Mouse (Mus musculus) heart, embryonic 16.5 days (tissue): ENCODE measurements at regions not wholly inside any gene's neighbourhood (a gene's known extent, or its start where the extent isn't known, plus 50 kb on each side); places are given as distances from the start of the nearest gene placed in this dataset.

Experiments
- ATAC-seq: fragments of 200-750 bp; cut with Nextera tagmentation; replicated peaks from 2 replicates; pipeline ENCODE4 v1.8.0; 2017; ENCODE audit warnings: moderate number of reproducible peaks; ENCODE audit not compliant: insufficient read depth, low FRiP score; ENCODE audit errors: extremely low read depth
- H3K27ac ChIP-seq: fragments of 300-500 bp; sonication (generic); 2 replicates; pipeline ENCODE4 v1.5.1; 2014; ENCODE audit warnings: mild to moderate bottlenecking, low read length, control low read depth, moderate library complexity
- H3K27me3 ChIP-seq: fragments of 300-500 bp; sonication (generic); 2 replicates; pipeline ENCODE4 v1.6.1; 2014; ENCODE audit warnings: low read length, mixed read lengths; ENCODE audit not compliant: control insufficient read depth, insufficient read depth
- H3K36me3 ChIP-seq: fragments of 300-500 bp; sonication (generic); 2 replicates; pipeline ENCODE4 v1.6.1; 2014; ENCODE audit not compliant: control insufficient read depth, insufficient read depth
- H3K4me1 ChIP-seq: fragments of 300-500 bp; sonication (generic); 2 replicates; pipeline ENCODE4 v1.6.1; 2014; ENCODE audit warnings: low read length, mixed read lengths; ENCODE audit not compliant: control insufficient read depth, insufficient read depth
- H3K4me2 ChIP-seq: fragments of 300-500 bp; sonication (generic); 2 replicates; pipeline ENCODE4 v1.6.1; 2014; ENCODE audit warnings: low read depth, mild to moderate bottlenecking, control low read depth, low read length
- H3K4me3 ChIP-seq: fragments of 300-500 bp; sonication (generic); 2 replicates; pipeline ENCODE4 v1.5.1; 2014; ENCODE audit warnings: mild to moderate bottlenecking, control low read depth, low read length
- H3K9ac ChIP-seq: fragments of 300-500 bp; sonication (generic); 2 replicates; pipeline ENCODE4 v1.6.1; 2014; ENCODE audit warnings: low read length, control low read depth
- H3K9me3 ChIP-seq: fragments of 300-500 bp; sonication (generic); replicated peaks from 2 replicates; pipeline ENCODE4 v1.6.1; 2016; ENCODE audit warnings: low read length; ENCODE audit not compliant: control insufficient read depth
- WGBS: fragments of 180-500 bp; shearing (Covaris S2); extraction: QIAGEN DNeasy Blood & Tissue Kit; methylation state at CpG from one replicate; pipeline ENCODE4 v1.1.7; 2014; 5-methylcytosine and 5-hydroxymethylcytosine counted together

GRCm38 (mm10) chr2:75029089-75029693, 203.6 kb downstream of the Mtx2 start:
- no peak; the same call in 1 of the 2 replicates for ATAC-seq
- no peak overlapping the region for H3K27ac ChIP-seq
- H3K4me2 ChIP-seq, result no peak overlapping the region
- H3K9me3 ChIP-seq, result no peaks in the 10 kb centered on the region
- H3K9ac ChIP-seq, result no peak overlapping the region
- H3K4me3 ChIP-seq, result no peak overlapping the region
- H3K27me3 ChIP-seq, result no peaks in the 10 kb centered on the region
- H3K4me1 ChIP-seq, result peaks cover 8% of the 10 kb centered on the region
- 49% methylated on average over 8 of the region's 8 CpGs for WGBS
- no peaks in the 10 kb centered on the region for H3K36me3 ChIP-seq

DNA sequence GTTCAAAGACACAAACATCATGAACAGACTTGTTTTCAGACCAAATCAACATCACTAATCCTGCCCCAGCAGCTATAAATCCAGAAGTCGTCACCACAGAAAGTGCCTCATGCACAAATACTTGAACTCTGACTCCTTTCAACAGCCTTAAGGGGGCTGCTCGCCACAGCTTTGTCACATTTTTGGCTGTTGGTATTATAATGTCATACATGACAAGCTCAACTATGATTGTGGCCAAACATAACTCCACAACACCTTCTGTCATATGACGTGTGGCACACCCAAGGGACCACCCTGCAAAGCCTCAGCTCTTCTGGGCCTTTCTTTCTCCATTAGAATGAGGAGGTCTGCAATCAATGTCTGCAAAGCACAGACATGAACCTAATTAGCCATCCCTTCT, 209.1 kb downstream of the Mtx2 start:
- no peaks in the 10 kb centered on the region for H3K9me3 ChIP-seq
- no peak for ATAC-seq
- 30% methylated on average over 3 of the region's 3 CpGs for WGBS

DNA sequence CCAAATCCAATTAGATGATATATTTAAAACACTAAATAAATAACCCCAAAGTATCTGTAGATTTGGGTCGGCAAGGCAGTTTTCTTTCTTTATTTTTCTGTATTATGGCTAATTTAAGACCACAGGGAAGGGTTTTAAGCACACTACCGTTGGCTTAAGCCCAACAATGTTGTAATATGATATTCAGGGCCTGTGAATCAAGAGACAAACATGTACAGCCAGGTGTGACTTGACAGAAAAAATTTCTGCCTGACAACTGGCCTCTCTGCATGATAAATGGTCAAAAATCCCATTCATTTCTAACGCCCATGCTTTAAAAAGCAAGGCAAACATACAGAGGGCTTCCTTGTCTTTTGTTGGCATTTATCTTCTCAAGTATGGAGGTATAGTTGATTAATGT, 213.5 kb downstream of the Mtx2 start:
- Histone ChIP-seq H3K27ac (peak overlapping the region; percentile 46; the same call in 1 of the 2 replicates), H3K4me2 (no peak overlapping the region), H3K9me3 (no peaks in the 10 kb centered on the region), H3K4me3 (no peak overlapping the region), H3K27me3 (no peaks in the 10 kb centered on the region), H3K4me1 (peaks cover 20% of the 10 kb centered on the region), H3K9ac (no peak overlapping the region), H3K36me3 (no peaks in the 10 kb centered on the region)
- ATAC-seq, result peak; percentile 80
- 25% methylated on average over 3 of the region's 3 CpGs for WGBS

More for the DNA sequence above, 209.1 kb downstream of the Mtx2 start:
- no peaks in the 10 kb centered on the region for H3K27me3 ChIP-seq
- no peak overlapping the region for H3K27ac ChIP-seq
- H3K4me3 ChIP-seq, result no peak overlapping the region
- peaks cover 20% of the 10 kb centered on the region for H3K4me1 ChIP-seq
- H3K4me2 ChIP-seq, result no peak overlapping the region
- H3K36me3 ChIP-seq, result no peaks in the 10 kb centered on the region
- H3K9ac ChIP-seq, result no peak overlapping the region

DNA sequence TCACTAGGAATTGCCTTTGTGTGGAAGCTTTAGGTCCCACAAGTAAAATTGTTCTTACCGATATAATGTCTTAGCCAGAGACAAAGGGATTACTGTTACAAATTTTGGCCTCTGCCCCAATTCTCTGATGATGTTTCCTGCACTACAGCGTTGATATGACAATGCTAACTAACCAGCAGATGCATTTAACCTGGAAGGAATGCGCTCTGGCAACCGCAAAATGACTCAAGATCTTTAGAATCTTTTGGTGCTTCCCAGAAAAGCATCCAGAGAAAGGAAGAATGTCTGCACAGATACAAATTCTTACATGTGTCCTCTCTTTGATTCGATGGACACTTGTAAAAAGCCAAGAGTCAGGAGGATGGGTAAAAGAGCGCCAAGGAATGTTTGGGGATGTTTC, 221.3 kb downstream of the Mtx2 start:
- Histone ChIP-seq H3K9ac (no peak overlapping the region), H3K27me3 (no peaks in the 10 kb centered on the region), H3K4me1 (peaks cover 6% of the 10 kb centered on the region), H3K4me2 (no peak overlapping the region), H3K4me3 (no peak overlapping the region), H3K9me3 (no peaks in the 10 kb centered on the region), H3K36me3 (no peaks in the 10 kb centered on the region), H3K27ac (no peak overlapping the region)
- 68% methylated on average over 6 of the region's 6 CpGs for WGBS
- no peak for ATAC-seq

- ATAC-seq, result no peak
- Histone ChIP-seq H3K36me3 (no peaks in the 10 kb centered on the region), H3K4me2 (no peak overlapping the region), H3K4me3 (no peak overlapping the region), H3K27ac (no peak overlapping the region), H3K27me3 (no peaks in the 10 kb centered on the region), H3K9ac (no peak overlapping the region), H3K9me3 (no peaks in the 10 kb centered on the region), H3K4me1 (peaks cover 6% of the 10 kb centered on the region)
- WGBS, result 54% methylated on average over 6 of the region's 6 CpGs
Measured at GRCm38 (mm10) chr2:75048071-75048470, 222.5 kb downstream of the Mtx2 start.

DNA sequence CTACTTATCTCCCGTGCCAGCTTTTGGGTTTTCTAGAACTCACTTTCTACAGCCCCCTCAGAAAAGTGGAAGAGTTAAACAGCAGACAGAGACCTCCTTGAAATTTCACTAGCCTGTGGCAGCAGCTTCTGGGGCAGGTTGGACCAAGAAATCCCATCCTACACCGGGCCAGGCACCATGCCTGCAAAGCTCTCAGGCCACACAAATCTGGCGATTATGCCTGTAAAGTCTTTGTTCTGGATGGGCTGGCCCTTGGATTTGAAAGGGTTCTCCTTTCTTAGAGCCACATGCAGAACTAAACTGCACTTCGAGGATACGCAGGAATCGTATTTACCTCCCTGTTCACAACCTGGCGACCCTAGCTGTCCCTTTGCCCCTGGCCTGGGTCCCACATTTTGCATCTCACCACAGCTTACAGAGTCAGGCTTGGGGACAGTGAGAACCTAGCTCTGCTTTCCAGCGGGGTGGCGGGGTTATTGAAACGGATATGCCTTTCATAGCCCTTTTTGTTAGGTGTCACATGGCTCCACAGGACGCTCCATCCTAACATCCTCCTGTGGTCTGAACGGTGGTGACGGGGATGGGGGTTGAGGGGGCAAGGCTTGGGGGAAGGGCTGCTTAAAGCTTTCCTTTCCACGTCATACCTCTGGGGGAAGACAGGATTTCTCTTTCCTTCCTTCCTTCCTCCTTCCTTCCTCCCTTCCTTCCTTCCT, 229.0 kb downstream of the Mtx2 start:
- no peak overlapping the region for H3K27ac ChIP-seq
- peak overlapping the region; percentile 75 for H3K4me2 ChIP-seq
- peak overlapping the region; percentile 48 for H3K4me3 ChIP-seq
- H3K4me1 ChIP-seq, result peaks cover 3% of the 10 kb centered on the region; the same call in 1 of the 2 replicates
- ATAC-seq, result peak; percentile 70
- H3K27me3 ChIP-seq, result peaks cover 3% of the 10 kb centered on the region; the same call in 1 of the 2 replicates
- H3K9ac ChIP-seq, result peak overlapping the region; percentile 23; the same call in 1 of the 2 replicates
- no peaks in the 10 kb centered on the region for H3K36me3 ChIP-seq
- WGBS, result 26% methylated on average over 14 of the region's 14 CpGs
- no peaks in the 10 kb centered on the region for H3K9me3 ChIP-seq

DNA sequence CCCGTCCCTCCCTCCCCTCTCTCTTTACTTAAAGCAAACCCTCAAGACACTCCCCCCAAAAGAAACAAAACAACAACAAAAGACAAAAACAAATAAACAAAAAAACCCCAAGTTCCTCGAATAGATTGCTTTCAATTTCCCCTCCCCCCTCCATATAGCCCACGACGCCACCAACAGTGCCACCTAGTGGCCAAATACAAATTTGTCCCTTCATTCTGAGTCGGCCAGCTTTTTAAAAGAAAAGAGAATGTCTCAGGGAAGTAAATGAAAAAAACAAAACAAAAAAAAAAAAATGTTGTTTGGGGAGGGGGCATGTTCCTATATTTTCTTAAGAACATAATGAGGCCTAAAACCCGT, 229.6 kb downstream of the Mtx2 start:
- Histone ChIP-seq H3K4me1 (peaks cover 3% of the 10 kb centered on the region; the same call in 1 of the 2 replicates), H3K4me3 (peak overlapping the region; percentile 48), H3K9ac (no peak overlapping the region; the same call in 1 of the 2 replicates), H3K36me3 (no peaks in the 10 kb centered on the region), H3K27ac (no peak overlapping the region), H3K4me2 (peak overlapping the region; percentile 75), H3K27me3 (peaks cover 6% of the 10 kb centered on the region), H3K9me3 (no peaks in the 10 kb centered on the region)
- 1% methylated on average over 6 of the region's 6 CpGs for WGBS
- ATAC-seq, result no peak

GRCm38 (mm10) chr2:75061009-75061408, 235.4 kb downstream of the Mtx2 start:
- no peak overlapping the region for H3K4me3 ChIP-seq
- ATAC-seq, result no peak
- no peaks in the 10 kb centered on the region for H3K4me1 ChIP-seq
- peaks cover 7% of the 10 kb centered on the region for H3K27me3 ChIP-seq
- no peaks in the 10 kb centered on the region for H3K9me3 ChIP-seq
- 60% methylated on average over 7 of the region's 7 CpGs for WGBS
- H3K36me3 ChIP-seq, result no peaks in the 10 kb centered on the region
- H3K27ac ChIP-seq, result no peak overlapping the region
- no peak overlapping the region for H3K9ac ChIP-seq
- no peak overlapping the region for H3K4me2 ChIP-seq

DNA sequence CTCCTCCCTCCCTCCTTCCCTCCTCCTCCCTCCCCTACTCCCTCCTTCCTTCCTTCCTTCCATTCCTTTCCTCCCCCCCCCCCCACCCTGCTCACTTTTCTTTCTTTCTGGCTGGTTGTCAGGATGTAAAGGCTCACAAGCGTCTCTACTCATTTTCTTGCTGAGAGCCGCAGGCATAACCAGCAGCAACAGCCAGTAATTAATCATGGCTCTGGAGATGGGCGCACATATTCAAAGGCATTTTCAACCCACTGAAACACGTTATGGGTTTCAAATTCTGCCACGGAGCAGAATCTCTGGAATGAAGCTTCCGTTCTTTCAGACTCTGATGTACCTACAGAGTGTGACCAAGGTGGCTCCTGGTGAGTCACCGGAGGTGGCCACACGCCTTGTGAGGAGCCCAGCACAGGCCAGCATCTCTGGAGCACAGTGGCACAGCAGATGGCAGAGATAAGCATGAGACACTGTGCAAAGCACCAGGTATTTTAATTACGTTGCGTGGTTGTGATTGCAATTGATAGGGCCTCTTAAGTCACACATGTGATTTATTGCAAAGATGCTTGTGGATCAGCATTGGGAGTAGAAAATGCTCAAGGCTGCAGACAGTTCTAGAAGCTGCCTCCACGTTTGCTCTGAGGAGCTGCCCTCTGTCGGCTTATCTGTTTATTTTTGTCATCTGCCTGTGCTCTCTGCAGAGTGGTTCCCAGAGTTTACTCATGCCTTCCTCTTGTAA, 236.0 kb downstream of the Mtx2 start:
- no peaks in the 10 kb centered on the region for H3K36me3 ChIP-seq
- H3K4me3 ChIP-seq, result no peak overlapping the region
- no peaks in the 10 kb centered on the region for H3K4me1 ChIP-seq
- no peak overlapping the region for H3K4me2 ChIP-seq
- H3K9ac ChIP-seq, result no peak overlapping the region
- H3K9me3 ChIP-seq, result no peaks in the 10 kb centered on the region
- peaks cover 7% of the 10 kb centered on the region for H3K27me3 ChIP-seq
- no peak overlapping the region for H3K27ac ChIP-seq
- no peak for ATAC-seq
- WGBS, result 60% methylated on average over 12 of the region's 12 CpGs
